Mouse (Mus musculus) adrenal gland, postnatal 10 days (tissue): ENCODE measurements around the gene Hps5. TPM values are rescaled to one million over a fixed set of nuclear protein-coding genes. Genes with fewer than 3 reads are reported as not detected.

Source experiments
- DNase-seq: peaks from one replicate; pipeline ENCODE4 v3.0.0; 2021; ENCODE audit warnings: mixed read lengths
- total RNA-seq, 2 experiments: library from RNA; stranded (reverse); gene quantifications; 2 replicates each; pipeline ENCODE4 v1.2.3; 2021

Gene Hps5
- total RNA-seq, 2 experiments from 2014 or later, result 21.7 to 21.9 TPM

DNA sequence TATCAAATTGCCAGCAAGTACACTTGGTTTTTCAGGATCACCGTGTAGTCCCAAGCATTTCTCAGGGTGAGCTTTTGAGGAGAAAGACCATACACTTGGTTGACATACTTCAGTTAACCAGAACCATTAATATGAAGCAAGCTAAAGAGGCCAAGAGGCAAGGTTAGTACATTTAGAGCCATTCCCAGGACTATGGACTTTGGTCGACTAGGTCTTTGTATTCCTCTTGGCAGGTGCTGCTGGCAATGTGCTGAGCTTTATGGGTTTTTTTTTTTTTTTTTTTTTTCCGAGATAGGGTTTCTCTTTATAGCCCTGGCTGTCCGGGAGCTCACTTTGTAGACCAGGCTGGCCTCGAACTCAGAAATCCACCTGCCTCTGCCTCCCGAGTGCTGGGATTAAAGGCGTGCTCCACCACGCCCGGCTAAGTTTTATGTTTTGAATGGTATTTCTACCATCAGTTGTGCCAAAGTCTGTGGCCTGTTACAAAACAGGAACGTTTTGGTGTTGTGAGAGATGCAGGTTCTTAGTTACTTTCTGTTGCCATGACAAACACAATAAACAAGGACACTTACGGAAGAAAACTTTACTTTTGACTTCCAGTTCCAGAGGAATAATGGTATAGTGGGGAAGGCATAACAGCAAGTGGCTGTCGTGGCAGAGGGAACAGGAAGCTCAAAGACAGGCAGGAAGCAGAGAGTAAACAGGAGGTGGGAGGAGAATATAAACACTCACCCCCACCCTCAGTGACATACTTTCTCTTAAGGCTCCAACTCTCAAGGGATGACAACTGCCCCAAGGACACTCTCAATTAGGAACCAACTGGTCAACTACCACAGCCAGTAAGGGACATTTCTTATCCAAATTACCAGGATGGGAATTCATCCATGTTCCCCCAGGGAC, 57.1 kb downstream of the Hps5 start:
- DNase-seq, result no peak

DNA sequence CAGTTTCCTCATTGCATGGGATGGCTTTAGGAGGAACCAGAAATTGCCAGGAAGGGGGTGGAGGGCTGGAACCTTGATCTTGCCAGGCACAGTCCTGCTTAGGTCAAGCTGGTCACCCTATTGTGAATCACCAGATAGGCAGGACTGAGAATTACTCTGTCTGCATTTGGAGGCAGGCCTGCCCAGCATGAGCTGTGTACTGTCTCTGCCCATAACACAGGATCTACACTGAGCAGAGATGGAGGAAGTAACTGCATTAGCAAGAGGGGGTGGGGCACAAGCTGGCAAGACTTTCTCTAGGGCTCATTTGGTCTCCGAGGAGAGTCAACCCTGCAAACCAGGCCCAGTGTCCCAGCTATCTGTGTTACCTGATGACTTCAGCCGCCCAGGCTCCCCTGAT, 60.9 kb downstream of the Hps5 start:
- no peak for DNase-seq

DNA sequence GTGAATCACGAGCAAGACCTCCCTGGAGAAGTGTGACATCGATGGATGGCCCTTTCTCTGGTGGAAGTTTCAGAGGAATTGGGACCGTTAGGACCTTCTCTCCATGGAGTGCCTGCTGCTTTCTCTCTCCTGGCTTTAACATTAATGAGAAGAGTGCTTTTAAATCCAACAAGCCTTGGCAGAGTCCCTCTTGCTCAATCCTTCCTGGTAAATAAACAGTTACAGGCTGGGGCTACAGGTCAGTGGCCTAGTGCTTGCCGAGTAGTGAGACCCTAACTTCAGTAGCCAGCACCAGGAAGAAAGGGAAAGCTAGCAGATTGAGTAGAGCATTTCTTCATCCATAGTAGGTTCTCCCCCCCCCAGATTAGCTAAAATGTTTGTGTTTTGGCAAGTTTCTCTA, 63.4 kb downstream of the Hps5 start, which contains the start of gene Saa4:
Gene Saa4, minus strand, starts transcription at position 146 of the 400 bp plus-strand sequence.
- no peak for DNase-seq

DNA sequence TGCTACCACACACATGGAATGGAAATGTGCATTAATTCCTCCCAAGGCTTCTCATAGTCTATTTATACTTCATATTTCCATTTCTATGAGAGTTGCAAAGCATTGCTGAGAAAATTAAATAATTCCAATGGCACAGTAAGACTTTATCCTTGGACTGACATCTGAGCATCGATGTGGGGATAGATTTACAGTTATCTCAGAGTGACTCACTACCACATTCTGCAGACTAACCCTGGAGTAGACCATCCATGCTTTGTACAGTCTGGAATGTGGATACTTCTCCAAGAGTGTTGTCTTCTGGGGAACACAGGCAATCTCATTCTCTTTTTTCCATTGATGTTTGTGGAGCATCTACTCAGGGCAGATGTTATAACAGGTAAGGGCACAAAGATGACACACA, 68.3 kb downstream of the Hps5 start:
- DNase-seq, result no peak

DNA sequence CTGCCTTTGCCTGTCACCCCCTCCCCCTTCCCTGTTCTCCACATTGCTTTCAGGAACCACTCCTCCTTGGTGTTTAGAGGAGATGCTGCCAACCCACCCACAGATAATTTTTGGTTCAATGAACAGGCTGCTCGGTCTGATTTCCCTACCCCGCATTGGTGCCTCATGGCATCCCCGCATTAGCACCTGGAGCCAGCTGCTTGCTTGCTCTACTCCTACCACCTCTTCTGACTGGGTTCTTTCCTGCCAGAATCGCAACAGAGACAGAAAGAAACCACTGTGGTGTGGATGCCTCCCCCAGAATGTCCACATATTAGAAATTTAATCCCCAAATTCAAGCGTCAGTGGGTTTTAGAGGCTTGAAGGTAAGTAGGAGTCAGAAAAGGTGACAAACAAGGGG, 71.5 kb downstream of the Hps5 start:
- DNase-seq, result no peak

DNA sequence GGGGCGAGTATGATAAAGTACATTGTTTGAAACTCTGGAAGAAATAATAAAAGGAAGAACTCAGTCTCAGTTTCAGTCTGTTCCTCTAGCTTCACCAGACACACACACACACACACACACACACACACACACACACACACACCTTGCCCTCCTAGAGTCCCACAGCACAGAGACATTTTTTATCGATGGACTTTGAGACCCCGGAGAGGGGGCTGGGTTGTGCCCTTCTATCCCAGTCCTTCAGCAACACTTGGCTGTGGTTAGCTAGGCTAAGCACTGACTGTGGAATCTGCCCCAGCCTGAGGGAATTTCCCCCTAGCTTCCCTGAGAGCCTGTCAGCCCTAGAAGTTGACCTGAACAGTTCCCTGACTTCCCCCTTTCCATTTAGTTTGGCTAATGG, 72.0 kb downstream of the Hps5 start:
- no peak for DNase-seq

DNA sequence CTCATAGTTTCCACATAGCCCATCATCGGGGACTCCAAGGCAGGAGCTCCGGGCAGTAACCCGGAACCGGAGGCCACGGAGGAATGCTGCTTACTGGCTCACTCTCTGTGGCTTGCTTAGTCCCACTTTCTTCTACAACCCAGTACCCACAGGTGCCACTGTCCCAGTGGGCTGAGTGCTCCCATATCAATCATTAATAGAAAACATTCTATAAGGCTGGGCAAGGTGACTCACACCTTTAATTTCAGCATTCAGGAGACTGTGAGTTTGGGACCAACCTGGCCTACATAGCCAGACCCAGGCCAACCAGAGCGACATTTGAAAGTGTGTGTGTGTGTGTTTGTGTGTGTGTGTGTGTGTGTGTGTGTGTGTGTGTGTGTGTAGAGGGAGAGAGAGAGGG, 72.5 kb downstream of the Hps5 start:
- no peak for DNase-seq

DNA sequence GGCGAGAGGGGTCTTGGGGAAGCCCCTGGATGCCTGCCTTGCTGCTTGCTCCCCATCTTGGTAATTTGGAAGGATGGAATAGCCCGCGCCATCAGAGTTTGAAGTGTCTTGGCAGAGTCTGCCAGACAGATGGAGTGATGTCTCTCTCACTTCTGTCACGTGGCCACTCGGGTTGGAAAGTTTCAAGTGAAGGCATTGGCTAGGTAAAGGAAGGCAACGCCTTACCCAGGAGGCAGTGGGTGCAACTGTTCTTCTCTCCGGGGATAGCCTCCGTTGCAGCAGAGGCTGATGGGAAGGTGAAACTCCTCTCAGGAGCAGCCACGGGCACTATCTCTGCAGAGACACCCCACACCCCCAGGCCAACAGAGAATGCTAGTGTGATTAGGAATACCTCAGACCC, 75.4 kb downstream of the Hps5 start:
- DNase-seq, result no peak

DNA sequence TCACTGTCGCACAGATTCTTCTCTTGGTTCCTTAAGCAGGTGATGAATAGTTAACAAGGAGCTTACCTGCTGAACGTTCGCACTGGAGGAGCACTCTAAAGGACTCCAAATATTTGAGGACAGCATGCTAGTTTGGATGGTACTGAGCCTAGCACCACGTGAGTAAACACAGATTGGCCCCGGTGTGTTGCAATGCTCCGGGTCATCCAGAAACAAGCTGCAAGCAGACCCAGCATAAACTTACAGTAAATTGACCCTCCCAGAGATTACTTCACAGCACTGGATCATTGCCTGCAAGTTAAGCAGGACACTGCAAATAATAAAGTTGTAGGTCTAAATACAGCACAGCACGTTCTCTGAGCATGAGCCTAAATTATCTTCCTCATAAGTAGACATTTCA, 76.3 kb downstream of the Hps5 start:
- peak; percentile 64 for DNase-seq

DNA sequence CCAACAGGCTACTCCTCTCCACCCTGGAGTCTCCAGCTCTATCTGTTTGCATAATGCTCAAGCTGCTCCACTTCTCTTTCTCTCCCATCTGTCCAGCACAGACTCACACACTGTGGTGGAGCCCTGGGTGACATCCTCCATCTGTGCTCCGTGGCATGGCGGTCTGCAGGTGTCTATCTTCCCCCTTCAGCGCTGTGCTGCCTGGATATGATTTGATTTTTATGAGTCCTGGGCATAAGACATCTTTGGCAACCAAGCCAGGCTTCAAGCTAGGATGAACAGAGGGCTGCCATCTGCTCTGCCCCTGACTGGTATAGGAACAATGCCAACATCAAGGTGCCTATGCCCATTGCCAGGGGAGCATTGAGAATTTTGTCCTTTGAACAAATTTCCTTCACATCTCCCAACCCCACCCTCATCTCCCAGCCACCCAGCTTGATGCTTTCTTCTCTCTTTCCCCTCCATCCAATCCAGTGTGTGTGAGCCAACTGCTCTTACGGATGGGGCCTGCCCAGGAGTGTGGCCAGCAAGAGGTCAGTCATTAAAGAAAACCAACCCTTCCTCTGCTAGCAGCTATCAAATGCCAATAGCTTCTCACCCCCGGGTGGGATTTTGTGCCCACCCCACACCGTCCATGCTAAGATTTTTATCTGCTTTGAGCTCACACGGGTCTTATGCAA, 77.1 kb downstream of the Hps5 start:
- no peak for DNase-seq

DNA sequence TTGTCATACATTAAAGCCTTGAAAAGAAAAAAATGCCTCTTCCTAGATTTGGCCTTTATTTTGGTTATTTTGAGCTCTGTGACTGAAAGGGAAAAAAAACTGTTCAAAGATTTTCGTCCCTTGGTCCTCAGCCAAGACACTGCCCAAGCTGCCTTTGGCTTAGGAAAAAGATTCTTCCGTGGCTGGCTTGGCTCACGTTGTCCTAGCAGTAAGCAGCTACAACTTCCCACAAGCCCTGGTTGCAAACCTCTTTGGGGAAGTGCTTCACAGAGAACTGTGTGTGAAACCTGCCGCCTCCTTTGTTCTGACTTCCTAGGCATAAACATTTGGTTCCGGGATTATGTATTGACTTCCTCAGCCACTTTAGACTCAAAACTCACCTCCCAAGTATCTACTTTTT, 79.0 kb downstream of the Hps5 start:
- DNase-seq, result peak; percentile 59

DNA sequence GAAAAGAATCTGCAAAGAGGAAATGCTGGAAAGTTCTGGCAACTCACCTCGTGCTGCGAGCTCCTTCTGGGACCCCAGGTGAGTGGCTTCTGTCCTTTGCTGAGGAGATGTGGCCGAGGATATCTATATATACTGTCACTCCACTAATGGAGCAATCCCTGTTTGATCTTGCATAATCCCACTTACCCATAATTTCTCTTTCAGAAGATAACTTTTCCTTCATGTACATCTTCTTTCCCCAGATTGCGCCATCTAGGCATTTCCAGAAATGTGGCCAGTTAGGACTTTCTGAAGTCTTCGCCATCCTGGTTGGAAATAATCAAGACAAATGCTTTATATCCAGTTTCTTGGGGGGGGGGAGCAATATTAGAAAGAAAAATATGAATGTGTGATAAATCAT, 80.3 kb downstream of the Hps5 start, which contains the start of gene Saa3:
Gene Saa3, minus strand, starts transcription at position 101 of the 400 bp plus-strand sequence.
- DNase-seq, result no peak

DNA sequence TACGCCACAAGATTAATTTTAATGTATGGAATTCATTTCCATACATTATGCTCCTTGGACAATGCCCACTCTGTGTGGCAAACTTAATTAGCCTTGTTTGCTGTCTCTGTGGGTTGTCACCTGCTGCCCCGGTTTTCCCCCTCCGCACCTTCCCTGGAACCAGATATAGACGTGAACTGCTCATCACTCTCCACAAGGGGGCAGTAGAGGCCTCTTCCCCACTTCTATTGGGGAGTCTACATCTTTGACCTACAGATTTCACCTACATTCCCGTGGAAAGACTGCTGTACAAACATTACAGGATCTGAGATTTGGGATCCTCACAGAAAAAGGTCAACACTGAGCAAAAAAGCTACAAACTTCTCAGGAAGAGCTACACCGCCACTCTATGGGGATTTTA, 81.3 kb downstream of the Hps5 start:
- DNase-seq, result peak; percentile 82

DNA sequence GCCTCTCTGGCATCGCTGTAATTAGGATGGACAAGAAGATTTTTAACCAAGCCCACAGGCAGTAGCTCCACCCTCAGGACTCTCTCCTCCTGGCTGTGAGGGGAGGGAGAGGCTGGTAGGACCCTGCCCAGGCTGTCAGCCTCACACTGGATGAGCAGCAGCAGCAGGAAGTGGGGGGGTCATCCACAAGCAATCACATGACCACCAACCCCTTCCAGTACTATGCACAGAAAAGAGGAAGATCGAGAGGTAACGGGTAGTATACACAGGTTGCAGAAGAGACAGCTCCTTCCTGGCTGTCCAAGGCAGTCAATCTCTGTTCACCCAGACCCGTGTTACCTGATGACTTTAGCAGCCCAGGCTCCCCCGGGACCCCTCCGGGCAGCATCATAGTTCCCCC, 83.6 kb downstream of the Hps5 start:
- DNase-seq, result no peak

Other genes starting within 250 kb of the Hps5 start
- 10 to 100 TPM in 1 of 2 experiments, 1 to 10 TPM in 1; 9.7 to 14.4 TPM for gene Sergef, start 156.3 kb downstream of the Hps5 start, total RNA-seq
- gene Tph1, start 123.5 kb downstream of the Hps5 start, total RNA-seq, result not detected
- gene Saal1, start 85.4 kb downstream of the Hps5 start, total RNA-seq, result 10 to 100 TPM; 10.1 to 10.2 TPM
- gene Saa3, start 80.4 kb downstream of the Hps5 start, total RNA-seq, result 1 to 10 TPM in 1 of 2 experiments, not detected in 1; 1.2 TPM
- 10 to 100 TPM in 1 of 2 experiments, 1 to 10 TPM in 1; 3.2 to 10.9 TPM for gene Saa4, start 63.5 kb downstream of the Hps5 start, total RNA-seq
- under 1 TPM in 1 of 2 experiments, not detected in 1; 0.63 TPM for gene Saa1, start 53.1 kb downstream of the Hps5 start, total RNA-seq
- not detected for gene Saa2, start 44.3 kb downstream of the Hps5 start, total RNA-seq
- 10 to 100 TPM; 36.1 to 37.1 TPM for gene Gtf2h1, start within 50 bp of the Hps5 start, total RNA-seq
- 100 to 1,000 TPM; 693 to 863 TPM for gene Ldha, start 45.4 kb upstream of the Hps5 start, total RNA-seq
- not detected for gene Ldhc, start 65.1 kb upstream of the Hps5 start, total RNA-seq
- gene Tsg101, start 123.9 kb upstream of the Hps5 start, total RNA-seq, result 10 to 100 TPM; 68.6 to 69.5 TPM
- gene Uevld, start 162.5 kb upstream of the Hps5 start, total RNA-seq, result 10 to 100 TPM; 22.8 TPM
- not detected for gene Gm9999, start 187.5 kb upstream of the Hps5 start, total RNA-seq
- 10 to 100 TPM; 14.4 to 19.3 TPM for gene Spty2d1, start 212.3 kb upstream of the Hps5 start, total RNA-seq